Mouse (Mus musculus) layer of hippocampus, postnatal 25 days (tissue): ENCODE results near the gene Cfap54. TPM values are rescaled to one million over a fixed set of nuclear protein-coding genes. Genes with fewer than 3 reads are reported as not detected.

Experiments used
- DNase-seq, 2 experiments: peaks; one replicate each; pipeline ENCODE4 v3.0.0; 2022; ENCODE audit warnings: mixed read lengths in 2 of 2, low spot score in 1 of 2; ENCODE audit errors: extremely low spot score in 1 of 2
- total RNA-seq, 2 experiments: library from RNA; stranded (reverse); gene quantifications; 2 replicates each; pipeline ENCODE4 v1.2.3; 2021

Gene Cfap54
- 10 to 100 TPM; 14.1 to 17.3 TPM for total RNA-seq

DNA sequence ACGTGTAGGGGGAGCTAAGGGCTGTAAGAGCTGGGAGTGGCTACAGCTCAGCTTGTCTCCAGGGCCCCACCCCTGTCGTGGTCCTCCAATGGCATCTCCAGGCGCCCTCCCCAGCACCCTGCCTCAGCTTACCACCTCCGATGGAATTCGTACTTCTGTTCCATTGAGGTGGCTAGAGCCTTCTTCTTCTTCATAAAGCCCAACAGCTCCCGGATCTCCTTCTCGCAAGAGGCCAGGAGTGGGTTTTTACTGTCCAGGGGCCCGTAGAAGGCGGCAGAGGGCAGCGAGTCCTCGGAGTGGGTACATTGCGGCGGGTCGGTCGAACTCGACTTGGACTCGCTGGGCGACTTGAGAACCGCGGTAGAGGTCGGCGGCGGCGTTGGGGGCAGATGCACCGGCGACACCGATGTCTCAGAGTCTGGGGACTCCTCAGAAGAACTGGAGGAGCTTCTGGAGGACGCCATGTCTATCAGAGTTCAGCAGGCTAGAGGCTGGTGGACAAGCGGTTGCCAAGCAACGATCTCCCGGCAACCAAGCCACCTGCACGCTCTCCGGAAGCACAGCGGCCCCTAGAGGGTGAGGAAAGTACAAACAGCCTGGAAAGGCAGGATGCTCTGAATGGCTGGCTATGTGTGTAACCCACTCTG, at the start of gene Cfap54:
Gene Cfap54 (minus strand): TSS at position 486 of the 647 bp plus-strand sequence.
- peak; percentile 75 to 88 for DNase-seq

- DNase-seq = no peak
These were observed 49.1 kb upstream of the Cfap54 start for GRCm38 (mm10) chr10:93130456-93130940.

DNA sequence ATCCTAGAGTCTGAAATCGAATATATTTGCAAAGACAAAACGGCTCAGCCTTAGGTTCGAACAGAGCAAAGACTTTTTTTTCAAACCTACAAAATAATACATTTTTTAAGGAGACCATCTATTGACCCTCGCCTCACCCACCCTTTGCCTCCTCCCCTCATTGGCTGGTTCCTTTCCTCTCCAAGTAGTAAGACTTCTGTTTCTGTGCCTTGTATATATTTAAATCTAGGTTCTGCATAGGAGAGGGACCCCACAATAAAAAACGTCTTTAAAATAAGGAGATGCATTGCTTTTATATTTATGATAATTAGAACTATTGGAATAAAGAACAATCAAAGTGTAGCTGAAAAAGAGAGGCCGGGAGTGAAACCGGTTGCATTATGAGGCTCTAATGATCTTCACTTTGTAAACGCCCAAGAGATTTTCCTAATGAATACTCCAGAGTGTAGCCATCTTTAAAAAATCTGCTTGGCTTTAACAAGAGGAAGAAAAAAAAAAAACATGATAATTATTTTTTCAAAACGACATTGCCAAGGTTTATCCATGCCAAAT, 48.6 kb upstream of the Cfap54 start:
- no peak for DNase-seq

GRCm38 (mm10) chr10:93129345-93129744, 47.9 kb upstream of the Cfap54 start:
- no peak for DNase-seq

DNA sequence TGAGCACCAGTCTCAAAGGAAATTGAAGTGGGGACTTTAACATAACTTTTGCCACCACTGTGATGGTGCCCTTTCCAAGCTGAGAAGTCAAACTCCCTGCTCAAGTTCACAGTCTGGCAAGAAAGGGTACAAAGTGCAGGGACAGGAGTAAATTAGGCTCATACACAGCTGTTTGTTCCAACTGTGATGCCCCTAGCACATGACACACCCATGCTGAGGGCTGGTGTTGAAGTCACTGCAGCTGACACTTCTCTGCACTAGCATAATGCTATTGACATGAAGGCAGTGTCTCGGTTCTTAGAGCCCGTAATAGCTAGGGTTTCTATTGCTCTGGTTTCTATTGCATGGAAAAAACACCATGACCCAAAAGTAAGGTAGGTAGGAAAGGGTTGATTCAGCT, 47.1 kb upstream of the Cfap54 start:
- DNase-seq = no peak

GRCm38 (mm10) chr10:93126025-93126424, 44.6 kb upstream of the Cfap54 start:
- DNase-seq = no peak

DNA sequence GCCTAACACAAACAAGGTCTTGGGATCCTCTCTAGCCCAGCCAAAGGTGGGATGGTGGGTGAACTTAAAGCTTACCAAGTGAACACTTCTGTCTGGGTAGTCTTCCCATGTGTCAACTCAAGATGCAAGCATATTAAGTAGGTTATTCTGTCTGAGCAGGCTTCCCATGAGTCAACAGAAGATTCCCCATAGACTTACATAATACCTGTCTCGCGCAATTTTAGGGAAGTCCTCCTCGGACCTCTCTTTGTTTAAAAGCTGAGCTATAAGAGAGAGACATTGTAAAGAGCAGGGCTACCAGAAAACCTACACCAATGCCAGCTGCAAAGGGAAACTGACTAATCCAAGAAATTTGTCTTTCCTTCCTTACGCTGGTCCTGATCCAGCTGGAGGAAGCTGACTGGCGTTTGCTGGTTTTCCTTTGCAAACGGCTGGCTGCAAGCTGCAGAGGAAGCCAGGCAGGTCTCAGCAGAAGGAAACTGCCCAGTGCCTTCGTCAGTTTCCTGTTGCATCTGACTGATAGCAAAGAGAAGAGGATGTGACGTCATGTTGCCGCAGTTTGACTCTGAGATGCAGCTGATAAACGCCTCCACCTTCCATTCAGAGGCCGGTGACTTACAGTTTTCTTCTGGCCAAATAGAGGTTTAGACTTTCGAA, 42.7 kb upstream of the Cfap54 start:
- no peak for DNase-seq

- DNase-seq = no peak
These were observed 41.9 kb upstream of the Cfap54 start for GRCm38 (mm10) chr10:93123310-93123709.

GRCm38 (mm10) chr10:93122399-93123184, 41.2 kb upstream of the Cfap54 start:
- no peak for DNase-seq

DNA sequence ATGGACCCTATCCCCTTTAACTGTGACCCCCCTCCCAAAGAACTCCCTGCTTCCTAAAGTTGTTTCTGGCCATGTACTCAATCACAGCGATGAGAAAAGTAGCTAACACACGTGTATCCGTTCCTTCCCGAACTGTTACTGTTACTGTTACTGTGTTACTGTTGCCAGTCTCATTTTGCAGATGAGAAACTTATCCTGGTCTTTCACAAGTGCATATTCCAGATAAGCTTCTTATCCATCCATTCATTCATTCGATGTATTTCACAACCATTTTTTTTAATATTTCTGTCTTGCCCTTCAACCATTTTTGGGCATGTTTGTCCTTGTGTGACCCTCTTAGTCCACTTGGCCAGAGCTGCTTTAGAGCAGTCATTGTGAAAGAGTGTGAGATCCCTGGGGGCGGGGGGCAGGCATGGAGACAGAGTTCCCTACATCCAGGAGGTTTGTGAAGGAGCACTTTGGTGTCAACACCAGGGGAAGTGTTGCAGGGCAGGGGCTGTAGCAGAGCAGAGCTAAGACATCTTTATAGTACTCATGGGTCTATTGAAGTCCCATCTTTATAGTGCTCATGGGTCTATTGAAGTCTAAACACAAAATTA, 39.9 kb upstream of the Cfap54 start:
- DNase-seq = no peak

DNA sequence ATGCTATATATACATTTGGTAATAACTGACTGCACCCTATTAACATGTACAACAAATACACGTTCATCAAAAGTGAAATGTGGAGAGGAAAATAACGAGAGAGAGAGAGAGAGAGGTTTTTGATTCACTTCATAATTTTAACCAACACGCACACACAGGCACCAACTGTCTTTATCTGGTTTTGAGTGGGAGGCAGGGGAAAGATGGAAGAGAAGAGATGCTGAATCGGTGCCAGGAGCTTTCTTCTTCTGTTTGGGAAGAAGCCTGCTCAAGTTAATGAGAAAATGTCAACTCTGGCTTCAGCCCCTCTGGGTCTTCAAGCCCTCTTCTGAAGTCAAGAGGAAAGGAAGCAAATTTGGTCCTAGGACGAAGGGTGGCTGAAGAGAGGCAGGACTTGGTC, 38.4 kb upstream of the Cfap54 start:
- DNase-seq = peak in 1 of 2 experiments; percentile 32

- no peak for DNase-seq
These were observed 35.2 kb upstream of the Cfap54 start for GRCm38 (mm10) chr10:93116636-93117035.

- DNase-seq = no peak
These were observed 34.3 kb upstream of the Cfap54 start for GRCm38 (mm10) chr10:93115743-93116142.

GRCm38 (mm10) chr10:93114782-93115181, 33.4 kb upstream of the Cfap54 start:
- no peak for DNase-seq

- no peak for DNase-seq
These were observed 32.5 kb upstream of the Cfap54 start for GRCm38 (mm10) chr10:93113968-93114367.

DNA sequence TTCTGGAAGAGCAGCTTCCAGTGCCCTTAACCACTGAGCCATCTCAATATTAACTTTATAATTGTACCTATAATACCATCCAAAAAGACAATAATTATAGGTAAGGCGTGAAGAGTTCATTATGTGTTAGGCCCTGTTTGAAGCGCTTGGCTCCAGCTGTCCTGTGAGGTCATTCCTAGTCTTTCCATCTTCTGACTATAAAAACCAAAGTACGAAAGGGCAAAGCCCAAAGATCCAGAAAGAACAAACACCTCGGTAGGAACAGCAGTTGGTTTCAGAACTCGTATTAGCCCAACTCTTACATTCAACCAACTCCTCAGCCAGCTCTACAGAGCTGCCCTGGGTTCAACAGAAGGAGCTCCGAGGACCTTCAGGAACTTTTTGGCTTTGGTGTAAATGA, 30.6 kb upstream of the Cfap54 start:
- no peak for DNase-seq

DNA sequence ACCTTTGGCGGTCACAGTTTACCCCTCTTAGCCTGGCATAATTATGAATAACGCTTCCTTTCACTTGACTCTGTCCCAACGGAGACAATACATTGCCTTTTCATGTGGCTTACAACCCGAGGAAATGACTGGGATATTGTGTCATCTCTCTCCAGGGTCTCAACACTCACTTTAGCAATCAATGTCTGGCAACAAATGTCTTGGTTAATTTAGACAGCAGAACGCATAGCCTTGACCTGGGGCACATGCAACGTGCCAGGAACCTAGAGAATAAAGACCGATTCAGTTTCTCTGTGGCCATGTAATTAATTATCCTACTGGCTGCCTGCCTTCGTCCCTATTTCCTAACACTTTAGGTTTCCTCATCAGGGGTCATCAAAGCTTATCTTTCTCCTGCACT, 30.0 kb upstream of the Cfap54 start:
- DNase-seq = no peak

GRCm38 (mm10) chr10:93105358-93105757, 23.9 kb upstream of the Cfap54 start:
- no peak for DNase-seq

GRCm38 (mm10) chr10:93104357-93104756, 22.9 kb upstream of the Cfap54 start:
- DNase-seq = no peak

- no peak for DNase-seq
These were observed 22.3 kb upstream of the Cfap54 start for GRCm38 (mm10) chr10:93103676-93104075.

GRCm38 (mm10) chr10:93102321-93102720, 20.9 kb upstream of the Cfap54 start:
- no peak for DNase-seq
